Comparison of ENCODE assay signal across 8 mouse cellular contexts in the genomic region with DNA sequence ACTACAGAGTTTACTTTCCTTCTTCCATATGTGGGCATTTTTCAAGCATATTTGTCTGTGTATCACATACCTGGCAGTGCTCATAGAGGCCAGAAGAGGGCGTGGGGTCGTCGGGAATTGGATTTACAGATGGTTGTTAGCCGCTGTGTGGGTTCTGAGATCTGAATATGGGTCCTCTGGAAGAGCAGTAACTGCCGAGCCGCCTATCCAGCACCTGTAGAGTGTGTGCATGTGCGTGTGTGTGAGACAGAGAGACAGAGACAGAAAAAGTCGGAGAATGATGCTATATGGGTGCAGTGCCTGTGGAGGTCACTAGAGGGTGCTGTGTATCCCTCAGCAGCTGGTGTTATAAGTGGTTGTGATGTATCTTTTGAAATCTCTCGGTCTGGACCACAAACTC. TPM values are rescaled to one million over a fixed set of nuclear protein-coding genes. Genes with fewer than 3 reads are reported as not detected.
DNase-seq lines count a peak whose midpoint lies in the region; ATAC-seq and TF ChIP-seq lines count a peak whose summit lies in the region.

No protein-coding gene starts in this region.

- H3K36me3 ChIP-seq in testis, adult 2 months (ENCODE audit: control insufficient read depth, insufficient read depth, low read length): no peaks in the 10 kb centered on the region
- H3K36me3 ChIP-seq in forebrain, embryonic 14.5 days (ENCODE audit: control insufficient read depth, insufficient read depth, low read length): no peaks in the 10 kb centered on the region
- H3K36me3 ChIP-seq in kidney, embryonic 15.5 days: peaks cover 20% of the 10 kb centered on the region
- no peaks in the 10 kb centered on the region for H3K36me3 ChIP-seq in liver, postnatal 0 days (replicated peaks; ENCODE audit: insufficient read depth, low read length)

- no peak for DNase-seq in testis, postnatal 10 days (ENCODE audit: low spot score)
- peak; percentile 48 for DNase-seq in forebrain, embryonic 14.5 days (ENCODE audit: low spot score)
- peak; percentile 70 for DNase-seq in liver, postnatal 0 days
- no peak for DNase-seq in MN1 (ENCODE audit: low spot score)

- H3K4me2 ChIP-seq in forebrain, embryonic 14.5 days (ENCODE audit: low read length): peak overlapping the region; percentile 16; the same call in 1 of the 2 replicates
- H3K4me2 ChIP-seq in kidney, embryonic 15.5 days: peak overlapping the region; percentile 70
- peak overlapping the region; percentile 94 for H3K4me2 ChIP-seq in liver, postnatal 0 days (ENCODE audit: low read depth, low read length)

- TF ChIP-seq EP300 in liver, postnatal 0 days (IDR thresholded peaks at IDR 0.05; ENCODE audit: low read depth): no peak

- H3K9ac ChIP-seq in forebrain, embryonic 14.5 days (ENCODE audit: low read length): no peak overlapping the region
- H3K9ac ChIP-seq in kidney, embryonic 15.5 days: no peak overlapping the region
- no peak overlapping the region for H3K9ac ChIP-seq in liver, postnatal 0 days (replicated peaks)

- peak overlapping the region; percentile 45 for H3K27ac ChIP-seq in testis, adult 2 months (ENCODE audit: control insufficient read depth, insufficient read depth, low read depth, low read length)
- no peak overlapping the region; the same call in 1 of the 2 replicates for H3K27ac ChIP-seq in bone marrow macrophage, adult 2 months (ENCODE audit: insufficient read depth, low read depth, low read length)
- H3K27ac ChIP-seq in forebrain, embryonic 14.5 days (ENCODE audit: low read depth, low read length): no peak overlapping the region
- H3K27ac ChIP-seq in kidney, embryonic 15.5 days: no peak overlapping the region
- 0 out of 2 replicates have a peak overlapping the region, but pooled peaks have one; percentile 29 for H3K27ac ChIP-seq in liver, postnatal 0 days (ENCODE audit: low read depth)
- no peak overlapping the region for H3K27ac ChIP-seq in olfactory bulb, adult 2 months (ENCODE audit: insufficient read depth, low read depth, low read length)

- 15% methylated on average over 9 of the region's 9 CpGs for WGBS in forebrain, embryonic 14.5 days
- 24% methylated on average over 9 of the region's 9 CpGs for WGBS in kidney, embryonic 15.5 days
- WGBS in liver, postnatal 0 days (ENCODE audit: insufficient replicate concordance): 16% methylated on average over 9 of the region's 9 CpGs
- 7% methylated on average over 9 of the region's 9 CpGs for WGBS in olfactory bulb, adult 2 months

- H3K9me3 ChIP-seq in forebrain, embryonic 14.5 days (replicated peaks; ENCODE audit: control insufficient read depth, low read length): no peaks in the 10 kb centered on the region
- H3K9me3 ChIP-seq in kidney, embryonic 15.5 days (replicated peaks): peaks cover 6% of the 10 kb centered on the region; the same call in 1 of the 2 replicates
- no peaks in the 10 kb centered on the region for H3K9me3 ChIP-seq in liver, postnatal 0 days (ENCODE audit: low read length)

- TF ChIP-seq POLR2A in testis, adult 2 months (IDR thresholded peaks at IDR 0.05; ENCODE audit: control insufficient read depth, low read depth, low read length): no peak
- TF ChIP-seq POLR2A in bone marrow macrophage, adult 2 months (IDR thresholded peaks at IDR 0.05; ENCODE audit: borderline replicate concordance, low read depth, low read length): no peak
- no peak for TF ChIP-seq POLR2A in olfactory bulb, adult 2 months (IDR thresholded peaks at IDR 0.05; ENCODE audit: insufficient read depth, low read depth, low read length)

- TF ChIP-seq CTCF in testis, adult 2 months (IDR thresholded peaks at IDR 0.05; ENCODE audit: control insufficient read depth, insufficient read depth, insufficient replicate concordance, low read depth, low read length): peak; percentile 73
- TF ChIP-seq CTCF in bone marrow macrophage, adult 2 months (IDR thresholded peaks at IDR 0.05; ENCODE audit: low read depth, low read length): peak; percentile 100
- peak; percentile 91 for TF ChIP-seq CTCF in liver, postnatal 0 days (IDR thresholded peaks at IDR 0.05; ENCODE audit: low read depth)
- peak; percentile 96 for TF ChIP-seq CTCF in olfactory bulb, adult 2 months (IDR thresholded peaks at IDR 0.05; ENCODE audit: insufficient read depth, low read depth, low read length)

- peaks cover 18% of the 10 kb centered on the region for H3K4me1 ChIP-seq in testis, adult 2 months (ENCODE audit: control insufficient read depth, insufficient read depth, low read length)
- peaks cover 23% of the 10 kb centered on the region for H3K4me1 ChIP-seq in bone marrow macrophage, adult 2 months (ENCODE audit: control insufficient read depth, insufficient read depth, low read length)
- no peaks in the 10 kb centered on the region for H3K4me1 ChIP-seq in forebrain, embryonic 14.5 days (ENCODE audit: control insufficient read depth, insufficient read depth, low read length)
- H3K4me1 ChIP-seq in kidney, embryonic 15.5 days: peaks cover 7% of the 10 kb centered on the region
- H3K4me1 ChIP-seq in liver, postnatal 0 days (ENCODE audit: insufficient read depth): peaks cover 9% of the 10 kb centered on the region; the same call in 1 of the 2 replicates
- peaks cover 6% of the 10 kb centered on the region for H3K4me1 ChIP-seq in olfactory bulb, adult 2 months (ENCODE audit: control insufficient read depth, insufficient read depth, low read length)

- peak overlapping the region; percentile 63 for H3K4me3 ChIP-seq in testis, adult 2 months (ENCODE audit: control insufficient read depth, low read depth, low read length)
- peak overlapping the region; percentile 19 for H3K4me3 ChIP-seq in bone marrow macrophage, adult 2 months (ENCODE audit: insufficient read depth, low read length)
- no peak overlapping the region for H3K4me3 ChIP-seq in forebrain, embryonic 14.5 days (ENCODE audit: low read depth, low read length)
- H3K4me3 ChIP-seq in kidney, embryonic 15.5 days (replicated peaks): 0 out of 2 replicates have a peak overlapping the region, but pooled peaks have one; percentile 12
- H3K4me3 ChIP-seq in liver, postnatal 0 days (ENCODE audit: low read depth, low read length): peak overlapping the region; percentile 31; the same call in 1 of the 2 replicates
- no peak overlapping the region for H3K4me3 ChIP-seq in olfactory bulb, adult 2 months (ENCODE audit: insufficient read depth, low read depth, low read length)

- no peaks in the 10 kb centered on the region for H3K27me3 ChIP-seq in testis, adult 2 months (ENCODE audit: control insufficient read depth, insufficient read depth, low read length)
- no peaks in the 10 kb centered on the region for H3K27me3 ChIP-seq in forebrain, embryonic 14.5 days (replicated peaks; ENCODE audit: control insufficient read depth, insufficient read depth, low read length)
- no peaks in the 10 kb centered on the region for H3K27me3 ChIP-seq in kidney, embryonic 15.5 days
- H3K27me3 ChIP-seq in liver, postnatal 0 days (ENCODE audit: insufficient read depth, low read length): no peaks in the 10 kb centered on the region

- ATAC-seq in forebrain, embryonic 14.5 days: no peak
- ATAC-seq in kidney, embryonic 15.5 days (replicated peaks; ENCODE audit: low FRiP score): no peak
- no peak for ATAC-seq in liver, postnatal 0 days

RNA-seq across cellular contexts. Expression of a gene that starts 0.9 kb away (rescaled TPM):
- 51.7 and 67.4 TPM in 2 replicates for polyA plus RNA-seq in testis, adult 2 months (2012; rRNA removed)
- 32.9 and 35.7 TPM in 2 replicates for polyA plus RNA-seq in bone marrow macrophage, adult 2 months (2012; ENCODE audit: insufficient read depth, insufficient read length, missing spikeins)
- polyA plus RNA-seq in forebrain, embryonic 14.5 days (2014; fragmentation: Nextera tagmentation; extraction: Ambion mirVana): 255 and 273 TPM in 2 replicates
- 102 and 105 TPM in 2 replicates for polyA plus RNA-seq in kidney, embryonic 15.5 days (2015; fragmentation: Nextera tagmentation; extraction: Ambion mirVana)
- polyA plus RNA-seq in liver, postnatal 0 days (2015; fragmentation: Nextera tagmentation; extraction: Ambion mirVana): 31.2 and 32.5 TPM in 2 replicates
- polyA plus RNA-seq in olfactory bulb, adult 2 months (2012; ENCODE audit: insufficient read depth, insufficient read length, low replicate concordance, missing spikeins): not detected in 2 replicates

RNA-seq across cellular contexts. Expression of a gene that starts 29.3 kb away (rescaled TPM):
- polyA plus RNA-seq in testis, adult 2 months (2012; rRNA removed): 54.0 and 68.8 TPM in 2 replicates
- polyA plus RNA-seq in bone marrow macrophage, adult 2 months (2012; ENCODE audit: insufficient read depth, insufficient read length, missing spikeins): not detected in 2 replicates
- not detected in 2 replicates for polyA plus RNA-seq in forebrain, embryonic 14.5 days (2014; fragmentation: Nextera tagmentation; extraction: Ambion mirVana)
- not detected in 2 replicates for polyA plus RNA-seq in kidney, embryonic 15.5 days (2015; fragmentation: Nextera tagmentation; extraction: Ambion mirVana)
- polyA plus RNA-seq in liver, postnatal 0 days (2015; fragmentation: Nextera tagmentation; extraction: Ambion mirVana): not detected in 2 replicates
- not detected in 2 replicates for polyA plus RNA-seq in olfactory bulb, adult 2 months (2012; ENCODE audit: insufficient read depth, insufficient read length, low replicate concordance, missing spikeins)

RNA-seq across cellular contexts. Expression of a gene that starts 34.3 kb away (rescaled TPM):
- not detected in 2 replicates for polyA plus RNA-seq in testis, adult 2 months (2012; rRNA removed)
- polyA plus RNA-seq in bone marrow macrophage, adult 2 months (2012; ENCODE audit: insufficient read depth, insufficient read length, missing spikeins): not detected in 2 replicates
- 1.8 and 2.4 TPM in 2 replicates for polyA plus RNA-seq in forebrain, embryonic 14.5 days (2014; fragmentation: Nextera tagmentation; extraction: Ambion mirVana)
- 0.06 TPM in 1 of 2 replicates, not detected in the other for polyA plus RNA-seq in kidney, embryonic 15.5 days (2015; fragmentation: Nextera tagmentation; extraction: Ambion mirVana)
- not detected in 2 replicates for polyA plus RNA-seq in liver, postnatal 0 days (2015; fragmentation: Nextera tagmentation; extraction: Ambion mirVana)
- not detected in 2 replicates for polyA plus RNA-seq in olfactory bulb, adult 2 months (2012; ENCODE audit: insufficient read depth, insufficient read length, low replicate concordance, missing spikeins)

RNA-seq across cellular contexts. Expression of a gene that starts 48.9 kb away (rescaled TPM):
- 15.1 and 16.1 TPM in 2 replicates for polyA plus RNA-seq in testis, adult 2 months (2012; rRNA removed)
- 111 and 116 TPM in 2 replicates for polyA plus RNA-seq in bone marrow macrophage, adult 2 months (2012; ENCODE audit: insufficient read depth, insufficient read length, missing spikeins)
- 29.1 and 36.3 TPM in 2 replicates for polyA plus RNA-seq in forebrain, embryonic 14.5 days (2014; fragmentation: Nextera tagmentation; extraction: Ambion mirVana)
- 42.0 and 45.5 TPM in 2 replicates for polyA plus RNA-seq in kidney, embryonic 15.5 days (2015; fragmentation: Nextera tagmentation; extraction: Ambion mirVana)
- polyA plus RNA-seq in liver, postnatal 0 days (2015; fragmentation: Nextera tagmentation; extraction: Ambion mirVana): 10.5 and 11.1 TPM in 2 replicates
- polyA plus RNA-seq in olfactory bulb, adult 2 months (2012; ENCODE audit: insufficient read depth, insufficient read length, low replicate concordance, missing spikeins): not detected in 2 replicates

RNA-seq across cellular contexts. Expression of a gene that starts 49.7 kb away (rescaled TPM):
- polyA plus RNA-seq in testis, adult 2 months (2012; rRNA removed): 167 and 170 TPM in 2 replicates
- polyA plus RNA-seq in bone marrow macrophage, adult 2 months (2012; ENCODE audit: insufficient read depth, insufficient read length, missing spikeins): 102 and 116 TPM in 2 replicates
- polyA plus RNA-seq in forebrain, embryonic 14.5 days (2014; fragmentation: Nextera tagmentation; extraction: Ambion mirVana): 25.8 and 32.3 TPM in 2 replicates
- 45.3 and 49.8 TPM in 2 replicates for polyA plus RNA-seq in kidney, embryonic 15.5 days (2015; fragmentation: Nextera tagmentation; extraction: Ambion mirVana)
- 26.7 TPM in 2 replicates for polyA plus RNA-seq in liver, postnatal 0 days (2015; fragmentation: Nextera tagmentation; extraction: Ambion mirVana)
- polyA plus RNA-seq in olfactory bulb, adult 2 months (2012; ENCODE audit: insufficient read depth, insufficient read length, low replicate concordance, missing spikeins): not detected in 2 replicates

Comparison
In these comparisons a context has a peak if more than half of its experiments do, and no peak if none do; other contexts are left out.
1. H3K27ac ChIP-seq: peak in testis, adult 2 months (single experiment) and liver, postnatal 0 days (single experiment); none in bone marrow macrophage, adult 2 months (single experiment), forebrain, embryonic 14.5 days (single experiment), kidney, embryonic 15.5 days (single experiment) and olfactory bulb, adult 2 months (single experiment).
2. H3K4me3 ChIP-seq: peak in testis, adult 2 months (single experiment), bone marrow macrophage, adult 2 months (single experiment), kidney, embryonic 15.5 days (single experiment) and liver, postnatal 0 days (single experiment); none in forebrain, embryonic 14.5 days (single experiment) and olfactory bulb, adult 2 months (single experiment).
3. DNase-seq: peak in forebrain, embryonic 14.5 days (single experiment) and liver, postnatal 0 days (single experiment); none in testis, postnatal 10 days (single experiment) and MN1 (single experiment).
4. H3K4me2 ChIP-seq: peak in every context shown above with its lines; median percentile 94 in liver, postnatal 0 days; 70 in kidney, embryonic 15.5 days; 16 in forebrain, embryonic 14.5 days.
5. RNA of a gene that starts 0.9 kb away (polyA plus RNA-seq): 255 to 273 TPM in forebrain, embryonic 14.5 days, 102 to 105 TPM in kidney, embryonic 15.5 days, 51.7 to 67.4 TPM in testis, adult 2 months, 32.9 to 35.7 TPM in bone marrow macrophage, adult 2 months and 31.2 to 32.5 TPM in liver, postnatal 0 days; not detected in olfactory bulb, adult 2 months; every median in the first group is over 10 times any median in the second.
6. RNA of a gene that starts 29.3 kb away (polyA plus RNA-seq): 54.0 to 68.8 TPM in testis, adult 2 months; not detected in bone marrow macrophage, adult 2 months, not detected in forebrain, embryonic 14.5 days, not detected in kidney, embryonic 15.5 days, not detected in liver, postnatal 0 days and not detected in olfactory bulb, adult 2 months; every median in the first group is over 10 times any median in the second.
7. Peak in every context shown above with its lines, with median percentiles within 50 percentile points of each other: CTCF ChIP-seq.